Mouse (Mus musculus): ENCODE results near the gene Plcd1. TPM values are rescaled to one million over a fixed set of nuclear protein-coding genes. Genes with fewer than 3 reads are reported as not detected.
A peak's percentile ranks its signal among the peaks of the same experiment; 100 is the strongest.

The Plcd1 gene
- polyA plus RNA-seq, 1 experiment from 2014 or later = 17.3 TPM

- Histone ChIP-seq H3K36me3 (ENCODE audit: insufficient read depth, low read length) (peaks cover 30% of the 10 kb centered on the region), H3K4me2 (ENCODE audit: low read length) (no peak overlapping the region), H3K27ac (no peak overlapping the region), H3K4me1 (replicated peaks; ENCODE audit: insufficient read depth, low read length) (peaks cover 21% of the 10 kb centered on the region), H3K9ac (ENCODE audit: low read depth, low read length) (no peak overlapping the region), H3K9me3 (replicated peaks; ENCODE audit: low read length) (no peaks in the 10 kb centered on the region), H3K4me3 (replicated peaks; ENCODE audit: low read depth, low read length) (no peak overlapping the region), H3K27me3 (ENCODE audit: insufficient read depth, low read length) (no peaks in the 10 kb centered on the region)
- DNase-seq (ENCODE audit: low spot score) (peak; percentile 73), ATAC-seq (replicated peaks; ENCODE audit: low FRiP score, low read depth) (0 out of 2 replicates have a peak, but pooled peaks have one; percentile 7)
- TF ChIP-seq CTCF (IDR thresholded peaks at IDR 0.05; ENCODE audit: low read depth) = peak; percentile 85
- WGBS = 52% methylated on average over 7 of the region's 7 CpGs
These were observed 63.7 kb downstream of the Plcd1 start for GRCm38 (mm10) chr9:119029568-119029967.

- Histone ChIP-seq H3K4me3 (replicated peaks; ENCODE audit: low read depth, low read length) (no peak overlapping the region), H3K27me3 (ENCODE audit: insufficient read depth, low read length) (no peaks in the 10 kb centered on the region), H3K9me3 (replicated peaks; ENCODE audit: low read length) (no peaks in the 10 kb centered on the region), H3K4me1 (replicated peaks; ENCODE audit: insufficient read depth, low read length) (peaks cover 28% of the 10 kb centered on the region), H3K4me2 (ENCODE audit: low read length) (no peak overlapping the region), H3K27ac (no peak overlapping the region), H3K36me3 (ENCODE audit: insufficient read depth, low read length) (peaks cover 23% of the 10 kb centered on the region; the same call in 1 of the 2 replicates), H3K9ac (ENCODE audit: low read depth, low read length) (no peak overlapping the region)
- no peak for TF ChIP-seq CTCF (IDR thresholded peaks at IDR 0.05; ENCODE audit: low read depth)
- DNase-seq (ENCODE audit: low spot score) (no peak), ATAC-seq (replicated peaks; ENCODE audit: low FRiP score, low read depth) (no peak)
- 85% methylated on average over 27 of the region's 27 CpGs for WGBS
These were observed 64.8 kb downstream of the Plcd1 start for GRCm38 (mm10) chr9:119028226-119029195.

- H3K9me3 ChIP-seq (replicated peaks; ENCODE audit: low read length) = no peaks in the 10 kb centered on the region
- H3K4me2 ChIP-seq (ENCODE audit: low read length) = no peak overlapping the region
- H3K4me3 ChIP-seq (replicated peaks; ENCODE audit: low read depth, low read length) = no peak overlapping the region
- no peak for TF ChIP-seq CTCF (IDR thresholded peaks at IDR 0.05; ENCODE audit: low read depth)
- H3K27ac ChIP-seq = no peak overlapping the region
- no peak for DNase-seq (ENCODE audit: low spot score)
- H3K9ac ChIP-seq (ENCODE audit: low read depth, low read length) = no peak overlapping the region
- ATAC-seq (replicated peaks; ENCODE audit: low FRiP score, low read depth) = no peak
- peaks cover 24% of the 10 kb centered on the region; the same call in 1 of the 2 replicates for H3K36me3 ChIP-seq (ENCODE audit: insufficient read depth, low read length)
- no peaks in the 10 kb centered on the region for H3K27me3 ChIP-seq (ENCODE audit: insufficient read depth, low read length)
- peaks cover 28% of the 10 kb centered on the region for H3K4me1 ChIP-seq (replicated peaks; ENCODE audit: insufficient read depth, low read length)
- WGBS = 90% methylated on average over 7 of the region's 7 CpGs
These were observed 66.0 kb downstream of the Plcd1 start for GRCm38 (mm10) chr9:119027337-119027736.

GRCm38 (mm10) chr9:119025832-119026331 lies 67.4 kb downstream of the Plcd1 start:
- peaks cover 27% of the 10 kb centered on the region for H3K4me1 ChIP-seq (replicated peaks; ENCODE audit: insufficient read depth, low read length)
- DNase-seq (ENCODE audit: low spot score) = peak; percentile 89
- WGBS = 39% methylated on average over 7 of the region's 7 CpGs

GRCm38 (mm10) chr9:119025263-119025662 lies 68.0 kb downstream of the Plcd1 start:
- Histone ChIP-seq H3K4me2 (ENCODE audit: low read length) (no peak overlapping the region), H3K9me3 (replicated peaks; ENCODE audit: low read length) (no peaks in the 10 kb centered on the region), H3K36me3 (ENCODE audit: insufficient read depth, low read length) (peaks cover 21% of the 10 kb centered on the region; the same call in 1 of the 2 replicates), H3K4me1 (replicated peaks; ENCODE audit: insufficient read depth, low read length) (peaks cover 27% of the 10 kb centered on the region), H3K4me3 (replicated peaks; ENCODE audit: low read depth, low read length) (no peak overlapping the region), H3K27ac (peak overlapping the region; percentile 75), H3K9ac (ENCODE audit: low read depth, low read length) (peak overlapping the region; percentile 6; the same call in 1 of the 2 replicates), H3K27me3 (ENCODE audit: insufficient read depth, low read length) (no peaks in the 10 kb centered on the region)
- no peak; the same call in 1 of the 2 replicates for TF ChIP-seq CTCF (IDR thresholded peaks at IDR 0.05; ENCODE audit: low read depth)
- WGBS = 23% methylated on average over 6 of the region's 6 CpGs
- DNase-seq (ENCODE audit: low spot score) (peak; percentile 51), ATAC-seq (replicated peaks; ENCODE audit: low FRiP score, low read depth) (peak; percentile 33; the same call in 1 of the 2 replicates)

More at GRCm38 (mm10) chr9:119025832-119026331, 67.4 kb downstream of the Plcd1 start:
- H3K36me3 ChIP-seq (ENCODE audit: insufficient read depth, low read length) = peaks cover 21% of the 10 kb centered on the region; the same call in 1 of the 2 replicates
- ATAC-seq (replicated peaks; ENCODE audit: low FRiP score, low read depth) = peak; percentile 55
- no peak overlapping the region for H3K9ac ChIP-seq (ENCODE audit: low read depth, low read length)
- no peaks in the 10 kb centered on the region for H3K9me3 ChIP-seq (replicated peaks; ENCODE audit: low read length)
- no peak overlapping the region for H3K4me3 ChIP-seq (replicated peaks; ENCODE audit: low read depth, low read length)
- peak; percentile 53; the same call in 1 of the 2 replicates for TF ChIP-seq CTCF (IDR thresholded peaks at IDR 0.05; ENCODE audit: low read depth)
- H3K27me3 ChIP-seq (ENCODE audit: insufficient read depth, low read length) = no peaks in the 10 kb centered on the region
- peak overlapping the region; percentile 75 for H3K27ac ChIP-seq
- no peak overlapping the region for H3K4me2 ChIP-seq (ENCODE audit: low read length)

- no peak for TF ChIP-seq CTCF (IDR thresholded peaks at IDR 0.05; ENCODE audit: low read depth)
- Histone ChIP-seq H3K4me2 (ENCODE audit: low read length) (no peak overlapping the region), H3K4me1 (replicated peaks; ENCODE audit: insufficient read depth, low read length) (peaks cover 24% of the 10 kb centered on the region), H3K27me3 (ENCODE audit: insufficient read depth, low read length) (no peaks in the 10 kb centered on the region), H3K36me3 (ENCODE audit: insufficient read depth, low read length) (peaks cover 21% of the 10 kb centered on the region), H3K9ac (ENCODE audit: low read depth, low read length) (no peak overlapping the region), H3K9me3 (replicated peaks; ENCODE audit: low read length) (no peaks in the 10 kb centered on the region), H3K27ac (no peak overlapping the region), H3K4me3 (replicated peaks; ENCODE audit: low read depth, low read length) (no peak overlapping the region)
- DNase-seq (ENCODE audit: low spot score) (no peak), ATAC-seq (replicated peaks; ENCODE audit: low FRiP score, low read depth) (no peak)
- 58% methylated on average over 7 of the region's 7 CpGs for WGBS
These were observed 71.6 kb downstream of the Plcd1 start for GRCm38 (mm10) chr9:119021731-119022130.

Small RNA genes within 50 kb of the gene (microRNA-seq; reads per million reads assigned to microRNA genes)
- 26.6 reads per million, percentile 37 among the genes with 10 or more reads in this experiment for gene Mir26a-1

Other genes with a start within 250 kb of the Plcd1 start
- gene Ctdspl, start 167.0 kb downstream of the Plcd1 start, polyA plus RNA-seq (2015; fragmentation: Nextera tagmentation; extraction: Ambion mirVana) = 21.9 and 24.2 TPM in 2 replicates
- gene Vill, start 40.7 kb downstream of the Plcd1 start, polyA plus RNA-seq (2015; fragmentation: Nextera tagmentation; extraction: Ambion mirVana) = 38.8 and 41.8 TPM in 2 replicates
- 6.4 and 6.6 TPM in 2 replicates for gene Dlec1, start 9.0 kb upstream of the Plcd1 start, polyA plus RNA-seq (2015; fragmentation: Nextera tagmentation; extraction: Ambion mirVana)
- 72.8 and 79.8 TPM in 2 replicates for gene Acaa1b, start 63.6 kb upstream of the Plcd1 start, polyA plus RNA-seq (2015; fragmentation: Nextera tagmentation; extraction: Ambion mirVana)
- not detected in 2 replicates for gene Gm47289, start 65.7 kb upstream of the Plcd1 start, polyA plus RNA-seq (2015; fragmentation: Nextera tagmentation; extraction: Ambion mirVana)
- gene Slc22a13, start 115.6 kb upstream of the Plcd1 start, polyA plus RNA-seq (2015; fragmentation: Nextera tagmentation; extraction: Ambion mirVana) = 45.6 and 53.7 TPM in 2 replicates
- 10.8 and 11.0 TPM in 2 replicates for gene Oxsr1, start 228.9 kb upstream of the Plcd1 start, polyA plus RNA-seq (2015; fragmentation: Nextera tagmentation; extraction: Ambion mirVana)
- 122 and 128 TPM in 2 replicates for gene Acaa1a, start 246.2 kb upstream of the Plcd1 start, polyA plus RNA-seq (2015; fragmentation: Nextera tagmentation; extraction: Ambion mirVana)
- 26.5 and 29.3 TPM in 2 replicates for gene Myd88, start 247.9 kb upstream of the Plcd1 start, polyA plus RNA-seq (2015; fragmentation: Nextera tagmentation; extraction: Ambion mirVana)

Data from kidney, postnatal 0 days (tissue).